Mouse (Mus musculus): ENCODE results near the gene Olfr372. TPM values are rescaled to one million over a fixed set of nuclear protein-coding genes. Genes with fewer than 3 reads are reported as not detected.
"Not testable (repeated sequence)": the region's sequence is repeated elsewhere in the genome, so short reads cannot be mapped to it uniquely, and the experiment has no call there.

Gene Olfr372
- polyA plus RNA-seq, 1 experiment from 2014 or later, result not detected

DNA sequence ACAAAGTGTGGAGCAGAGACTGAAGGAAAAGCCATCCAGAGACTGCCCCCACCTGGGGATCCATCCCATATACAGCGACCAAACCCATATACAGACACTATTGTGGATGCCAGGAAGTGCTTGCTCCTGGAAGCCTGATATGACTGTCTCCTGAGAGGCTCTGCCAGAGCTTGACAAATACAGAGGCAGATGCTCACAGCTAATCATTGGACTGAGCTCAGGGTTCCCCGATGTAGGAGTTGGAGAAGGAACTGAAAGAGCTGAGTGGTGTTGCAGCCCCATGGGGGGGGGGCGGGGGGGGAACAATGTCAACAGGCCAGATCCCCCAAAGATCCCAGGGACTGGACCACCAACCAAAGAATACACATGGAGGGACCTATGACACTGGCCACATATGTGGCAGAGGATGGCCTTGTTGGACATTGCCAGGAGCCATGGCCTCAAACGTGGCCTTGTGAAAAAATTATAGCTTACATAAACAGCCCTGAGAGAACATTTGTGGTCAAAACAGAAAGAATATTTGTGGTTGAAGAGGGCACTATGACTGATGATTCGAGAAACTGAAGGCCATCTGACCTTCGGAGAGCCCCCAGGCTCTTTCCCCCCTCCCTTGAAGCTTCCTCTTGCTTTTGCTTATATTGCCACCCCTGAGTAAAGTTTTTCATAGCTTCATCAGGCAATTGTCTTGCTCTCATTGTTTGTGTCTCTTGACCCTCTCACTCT, 27.4 kb upstream of the Olfr372 start:
- not testable (repeated sequence) for DNase-seq (ENCODE audit: low spot score)
- WGBS, result 72% methylated on average over 6 of the region's 6 CpGs

GRCm38 (mm10) chr8:72017339-72017738, 23.7 kb upstream of the Olfr372 start:
- not testable (repeated sequence) for H3K4me1 ChIP-seq (ENCODE audit: control insufficient read depth, insufficient read depth, low read length); H3K4me3 ChIP-seq (ENCODE audit: low read depth, low read length); DNase-seq (ENCODE audit: low spot score); H3K27me3 ChIP-seq (ENCODE audit: control insufficient read depth, insufficient read depth, low read length); H3K36me3 ChIP-seq (ENCODE audit: control insufficient read depth, insufficient read depth, low read length); H3K4me2 ChIP-seq (ENCODE audit: low read depth, severe bottlenecking); ATAC-seq (ENCODE audit: insufficient number of reproducible peaks, low FRiP score, low TSS enrichment, low read depth); H3K27ac ChIP-seq (replicated peaks; ENCODE audit: low read depth, low read length); H3K9me3 ChIP-seq (ENCODE audit: control insufficient read depth, low read length); H3K9ac ChIP-seq (ENCODE audit: low read length)
- WGBS, result 77% methylated on average over 2 of the region's 2 CpGs

More for the DNA sequence above, 27.4 kb upstream of the Olfr372 start:
- not testable (repeated sequence) for H3K27ac ChIP-seq (replicated peaks; ENCODE audit: low read depth, low read length); H3K9me3 ChIP-seq (ENCODE audit: control insufficient read depth, low read length); H3K27me3 ChIP-seq (ENCODE audit: control insufficient read depth, insufficient read depth, low read length); H3K4me2 ChIP-seq (ENCODE audit: low read depth, severe bottlenecking); H3K36me3 ChIP-seq (ENCODE audit: control insufficient read depth, insufficient read depth, low read length); H3K9ac ChIP-seq (ENCODE audit: low read length); H3K4me1 ChIP-seq (ENCODE audit: control insufficient read depth, insufficient read depth, low read length); H3K4me3 ChIP-seq (ENCODE audit: low read depth, low read length); ATAC-seq (ENCODE audit: insufficient number of reproducible peaks, low FRiP score, low TSS enrichment, low read depth)

- Histone ChIP-seq H3K27me3 (ENCODE audit: control insufficient read depth, insufficient read depth, low read length) (no peaks in the 10 kb centered on the region), H3K27ac (replicated peaks; ENCODE audit: low read depth, low read length) (no peak overlapping the region), H3K4me2 (ENCODE audit: low read depth, severe bottlenecking) (no peak overlapping the region), H3K4me3 (ENCODE audit: low read depth, low read length) (no peak overlapping the region), H3K36me3 (ENCODE audit: control insufficient read depth, insufficient read depth, low read length) (no peaks in the 10 kb centered on the region), H3K4me1 (ENCODE audit: control insufficient read depth, insufficient read depth, low read length) (no peaks in the 10 kb centered on the region), H3K9me3 (ENCODE audit: control insufficient read depth, low read length) (no peaks in the 10 kb centered on the region), H3K9ac (ENCODE audit: low read length) (no peak overlapping the region)
- WGBS, result 83% methylated on average over 2 of the region's 2 CpGs
- DNase-seq (ENCODE audit: low spot score) (no peak), ATAC-seq (ENCODE audit: insufficient number of reproducible peaks, low FRiP score, low TSS enrichment, low read depth) (no peak)
These were observed 22.9 kb upstream of the Olfr372 start for GRCm38 (mm10) chr8:72018141-72018540.

GRCm38 (mm10) chr8:72019022-72019421, 22.0 kb upstream of the Olfr372 start:
- H3K27ac ChIP-seq (replicated peaks; ENCODE audit: low read depth, low read length); ATAC-seq (ENCODE audit: insufficient number of reproducible peaks, low FRiP score, low TSS enrichment, low read depth); H3K9ac ChIP-seq (ENCODE audit: low read length); H3K4me2 ChIP-seq (ENCODE audit: low read depth, severe bottlenecking); H3K9me3 ChIP-seq (ENCODE audit: control insufficient read depth, low read length); H3K4me3 ChIP-seq (ENCODE audit: low read depth, low read length); H3K27me3 ChIP-seq (ENCODE audit: control insufficient read depth, insufficient read depth, low read length); H3K36me3 ChIP-seq (ENCODE audit: control insufficient read depth, insufficient read depth, low read length); H3K4me1 ChIP-seq (ENCODE audit: control insufficient read depth, insufficient read depth, low read length); DNase-seq (ENCODE audit: low spot score): not testable (repeated sequence)
- WGBS, result 79% methylated on average over 1 of the region's 1 CpGs

GRCm38 (mm10) chr8:72019816-72020215, 21.2 kb upstream of the Olfr372 start:
- no peak for ATAC-seq (ENCODE audit: insufficient number of reproducible peaks, low FRiP score, low TSS enrichment, low read depth)
- Histone ChIP-seq H3K4me1 (ENCODE audit: control insufficient read depth, insufficient read depth, low read length) (no peaks in the 10 kb centered on the region), H3K4me3 (ENCODE audit: low read depth, low read length) (no peak overlapping the region), H3K27ac (replicated peaks; ENCODE audit: low read depth, low read length) (no peak overlapping the region), H3K9me3 (ENCODE audit: control insufficient read depth, low read length) (no peaks in the 10 kb centered on the region), H3K4me2 (ENCODE audit: low read depth, severe bottlenecking) (no peak overlapping the region), H3K27me3 (ENCODE audit: control insufficient read depth, insufficient read depth, low read length) (no peaks in the 10 kb centered on the region), H3K9ac (ENCODE audit: low read length) (no peak overlapping the region), H3K36me3 (ENCODE audit: control insufficient read depth, insufficient read depth, low read length) (no peaks in the 10 kb centered on the region)
- DNase-seq (ENCODE audit: low spot score), result no peak
- WGBS, result 65% methylated on average over 2 of the region's 2 CpGs

DNA sequence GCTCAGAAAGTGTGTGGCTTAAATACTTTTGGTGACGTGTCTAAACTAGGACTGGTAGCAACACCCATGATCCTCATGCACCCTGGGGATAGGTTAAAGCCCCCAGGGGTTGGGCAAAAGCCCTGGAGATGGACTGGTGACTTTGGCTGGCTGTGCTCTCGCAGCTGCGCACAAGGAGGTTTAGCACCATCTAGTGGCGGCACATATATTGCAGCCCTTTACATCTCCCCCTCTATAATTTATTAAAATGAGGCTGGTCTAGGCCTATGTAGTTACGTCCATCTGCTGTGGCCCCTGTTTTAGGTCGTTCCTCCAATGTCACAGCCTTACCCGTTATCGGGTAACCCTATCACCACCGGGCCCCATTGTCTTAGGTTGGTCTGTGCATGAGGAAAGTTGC, 16.1 kb upstream of the Olfr372 start:
- 22% methylated on average over 4 of the region's 9 CpGs for WGBS
- H3K4me2 ChIP-seq (ENCODE audit: low read depth, severe bottlenecking); H3K4me3 ChIP-seq (ENCODE audit: low read depth, low read length); H3K27ac ChIP-seq (replicated peaks; ENCODE audit: low read depth, low read length); H3K9ac ChIP-seq (ENCODE audit: low read length); H3K9me3 ChIP-seq (ENCODE audit: control insufficient read depth, low read length); DNase-seq (ENCODE audit: low spot score); H3K27me3 ChIP-seq (ENCODE audit: control insufficient read depth, insufficient read depth, low read length); H3K36me3 ChIP-seq (ENCODE audit: control insufficient read depth, insufficient read depth, low read length); H3K4me1 ChIP-seq (ENCODE audit: control insufficient read depth, insufficient read depth, low read length); ATAC-seq (ENCODE audit: insufficient number of reproducible peaks, low FRiP score, low TSS enrichment, low read depth): not testable (repeated sequence)

DNA sequence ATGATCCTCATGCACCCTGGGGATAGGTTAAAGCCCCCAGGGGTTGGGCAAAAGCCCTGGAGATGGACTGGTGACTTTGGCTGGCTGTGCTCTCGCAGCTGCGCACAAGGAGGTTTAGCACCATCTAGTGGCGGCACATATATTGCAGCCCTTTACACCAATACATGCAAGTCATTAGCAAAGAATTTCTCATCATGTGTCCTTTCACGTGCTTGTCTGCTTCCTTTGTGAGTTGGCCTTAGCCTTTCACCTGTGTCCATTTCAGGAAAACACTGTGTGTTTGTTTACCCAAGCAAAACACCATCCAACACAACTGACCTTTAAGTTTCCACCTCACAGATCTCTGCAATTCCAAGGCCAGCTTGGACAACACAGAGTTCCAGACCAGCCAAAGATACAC, 8.1 kb upstream of the Olfr372 start:
- H3K27ac ChIP-seq (replicated peaks; ENCODE audit: low read depth, low read length); H3K4me2 ChIP-seq (ENCODE audit: low read depth, severe bottlenecking); H3K9me3 ChIP-seq (ENCODE audit: control insufficient read depth, low read length); H3K9ac ChIP-seq (ENCODE audit: low read length); H3K36me3 ChIP-seq (ENCODE audit: control insufficient read depth, insufficient read depth, low read length); H3K4me3 ChIP-seq (ENCODE audit: low read depth, low read length); H3K27me3 ChIP-seq (ENCODE audit: control insufficient read depth, insufficient read depth, low read length); H3K4me1 ChIP-seq (ENCODE audit: control insufficient read depth, insufficient read depth, low read length); ATAC-seq (ENCODE audit: insufficient number of reproducible peaks, low FRiP score, low TSS enrichment, low read depth): not testable (repeated sequence)
- DNase-seq (ENCODE audit: low spot score), result peak; percentile 3
- WGBS, result 43% methylated on average over 4 of the region's 4 CpGs

GRCm38 (mm10) chr8:72042493-72042892, 1.5 kb downstream of the Olfr372 start:
- no peaks in the 10 kb centered on the region for H3K4me1 ChIP-seq (ENCODE audit: control insufficient read depth, insufficient read depth, low read length)
- no peaks in the 10 kb centered on the region for H3K9me3 ChIP-seq (ENCODE audit: control insufficient read depth, low read length)
- no peak for ATAC-seq (ENCODE audit: insufficient number of reproducible peaks, low FRiP score, low TSS enrichment, low read depth)
- H3K36me3 ChIP-seq (ENCODE audit: control insufficient read depth, insufficient read depth, low read length), result no peaks in the 10 kb centered on the region
- no peak overlapping the region for H3K4me3 ChIP-seq (ENCODE audit: low read depth, low read length)
- H3K27me3 ChIP-seq (ENCODE audit: control insufficient read depth, insufficient read depth, low read length), result no peaks in the 10 kb centered on the region
- no peak overlapping the region for H3K4me2 ChIP-seq (ENCODE audit: low read depth, severe bottlenecking)
- H3K27ac ChIP-seq (replicated peaks; ENCODE audit: low read depth, low read length), result no peak overlapping the region
- no peak overlapping the region for H3K9ac ChIP-seq (ENCODE audit: low read length)
- peak; percentile 12 for DNase-seq (ENCODE audit: low spot score)
- 91% methylated on average over 1 of the region's 1 CpGs for WGBS

GRCm38 (mm10) chr8:72054633-72055032, 13.6 kb downstream of the Olfr372 start:
- not testable (repeated sequence) for H3K27me3 ChIP-seq (ENCODE audit: control insufficient read depth, insufficient read depth, low read length); DNase-seq (ENCODE audit: low spot score); H3K4me1 ChIP-seq (ENCODE audit: control insufficient read depth, insufficient read depth, low read length); H3K9ac ChIP-seq (ENCODE audit: low read length); H3K4me2 ChIP-seq (ENCODE audit: low read depth, severe bottlenecking); H3K9me3 ChIP-seq (ENCODE audit: control insufficient read depth, low read length); H3K36me3 ChIP-seq (ENCODE audit: control insufficient read depth, insufficient read depth, low read length); ATAC-seq (ENCODE audit: insufficient number of reproducible peaks, low FRiP score, low TSS enrichment, low read depth); H3K4me3 ChIP-seq (ENCODE audit: low read depth, low read length); H3K27ac ChIP-seq (replicated peaks; ENCODE audit: low read depth, low read length)

All from limb, embryonic 11.5 days (tissue).